Mouse (Mus musculus) lung, embryonic 14.5 days (tissue): ENCODE results near the gene Grin3a. TPM values are rescaled to one million over a fixed set of nuclear protein-coding genes. Genes with fewer than 3 reads are reported as not detected.
"Not testable (repeated sequence)": the region's sequence is repeated elsewhere in the genome, so short reads cannot be mapped to it uniquely, and the experiment has no call there.

Source experiments
- ATAC-seq: fragments of 200-750 bp; cut with Nextera tagmentation; 2 replicates; pipeline ENCODE4 v1.8.0; 2017; ENCODE audit warnings: mild to moderate bottlenecking, moderate TSS enrichment, moderate library complexity; ENCODE audit not compliant: insufficient read depth
- DNase-seq: peaks from one replicate; pipeline ENCODE4 v3.0.0-alpha.2; 2015
- H3K27ac ChIP-seq: fragments of 300-500 bp; sonication (generic); 2 replicates; pipeline ENCODE4 v1.5.1; 2014; ENCODE audit warnings: low read depth, mild to moderate bottlenecking, moderate library complexity
- H3K27me3 ChIP-seq: fragments of 300-500 bp; sonication (generic); 2 replicates; pipeline ENCODE4 v1.6.1; 2014; ENCODE audit warnings: low read length, control low read depth; ENCODE audit not compliant: insufficient read depth
- H3K36me3 ChIP-seq: fragments of 300-500 bp; sonication (generic); 2 replicates; pipeline ENCODE4 v1.6.1; 2014; ENCODE audit warnings: control low read depth; ENCODE audit not compliant: insufficient read depth
- H3K4me1 ChIP-seq: fragments of 300-500 bp; sonication (generic); 2 replicates; pipeline ENCODE4 v1.6.1; 2014; ENCODE audit warnings: antibody characterized with exemption, control low read depth; ENCODE audit not compliant: insufficient read depth
- H3K4me2 ChIP-seq: fragments of 300-500 bp; sonication (generic); 2 replicates; pipeline ENCODE4 v1.6.1; 2014; ENCODE audit warnings: mild to moderate bottlenecking
- H3K4me3 ChIP-seq: fragments of 300-500 bp; sonication (generic); 2 replicates; pipeline ENCODE4 v1.5.1; 2014; ENCODE audit warnings: low read depth, low read length
- H3K9ac ChIP-seq: fragments of 300-500 bp; sonication (generic); 2 replicates; pipeline ENCODE4 v1.6.1; 2014
- H3K9me3 ChIP-seq: fragments of 300-500 bp; sonication (generic); 2 replicates; pipeline ENCODE4 v1.6.1; 2016; ENCODE audit warnings: low read depth, low read length, control low read depth
- CTCF ChIP-seq: IDR thresholded peaks from 2 replicates; pipeline ENCODE4 v1.5.1; 2016; ENCODE audit warnings: antibody characterized with exemption, low read depth
- WGBS: fragments of 180-500 bp; shearing (Covaris S2); extraction: QIAGEN DNeasy Blood & Tissue Kit; methylation state at CpG from one replicate; pipeline ENCODE4 v1.1.7; 2014; 5-methylcytosine and 5-hydroxymethylcytosine counted together
- polyA plus RNA-seq: library from polyadenylated mRNA; unstranded; fragments of >200 nt; fragmentation: Nextera tagmentation; extraction: Ambion mirVana; gene quantifications from 2 replicates; pipeline ENCODE4 v1.2.1, GENCODE M21; 2014

Gene Grin3a
- polyA plus RNA-seq, 1 experiment from 2014 or later = 0.45 TPM

- 0 out of 2 replicates have a peak, but pooled peaks have one; percentile 2 for TF ChIP-seq CTCF
- Histone ChIP-seq H3K9ac (no peak overlapping the region), H3K36me3 (peaks cover 82% of the 10 kb centered on the region), H3K9me3 (no peaks in the 10 kb centered on the region), H3K4me2 (no peak overlapping the region), H3K27me3 (no peaks in the 10 kb centered on the region), H3K4me1 (no peaks in the 10 kb centered on the region), H3K27ac (no peak overlapping the region), H3K4me3 (no peak overlapping the region)
- ATAC-seq = no peak
- 56% methylated on average over 2 of the region's 2 CpGs for WGBS
- DNase-seq = no peak
Observed at GRCm38 (mm10) chr4:49639913-49640312, 205.6 kb downstream of the Grin3a start.

GRCm38 (mm10) chr4:49637821-49638220, 207.7 kb downstream of the Grin3a start:
- H3K27ac ChIP-seq = no peak overlapping the region
- no peak for TF ChIP-seq CTCF
- H3K4me2 ChIP-seq = no peak overlapping the region
- H3K27me3 ChIP-seq = no peaks in the 10 kb centered on the region
- H3K9ac ChIP-seq = no peak overlapping the region
- peaks cover 74% of the 10 kb centered on the region for H3K36me3 ChIP-seq
- ATAC-seq (no peak), DNase-seq (no peak)
- no peaks in the 10 kb centered on the region for H3K4me1 ChIP-seq
- H3K9me3 ChIP-seq = no peaks in the 10 kb centered on the region
- no peak overlapping the region for H3K4me3 ChIP-seq
- WGBS = 87% methylated on average over 11 of the region's 11 CpGs

GRCm38 (mm10) chr4:49632139-49632481, 213.4 kb downstream of the Grin3a start:
- Histone ChIP-seq H3K27ac (peak overlapping the region; percentile 94), H3K4me2 (peak overlapping the region; percentile 84), H3K9me3 (no peaks in the 10 kb centered on the region), H3K9ac (peak overlapping the region; percentile 92), H3K4me1 (no peaks in the 10 kb centered on the region), H3K27me3 (no peaks in the 10 kb centered on the region), H3K36me3 (peaks cover 31% of the 10 kb centered on the region), H3K4me3 (peak overlapping the region; percentile 79)
- no peak for TF ChIP-seq CTCF
- ATAC-seq (peak; percentile 77; the same call in 1 of the 2 replicates), DNase-seq (no peak)
- WGBS = under 1% methylated on average over 30 of the region's 30 CpGs

- peak; percentile 98 for DNase-seq
- Histone ChIP-seq H3K36me3 (peaks cover 25% of the 10 kb centered on the region), H3K9ac (peak within 1 kb of the TSS; percentile 92), H3K27me3 (no peaks in the 10 kb centered on the region), H3K4me2 (peak within 1 kb of the TSS; percentile 84), H3K27ac (peak within 1 kb of the TSS; percentile 94), H3K9me3 (no peaks in the 10 kb centered on the region), H3K4me3 (peak within 1 kb of the TSS; percentile 79), H3K4me1 (no peaks in the 10 kb centered on the region)
- peak; percentile 97 for ATAC-seq
- TF ChIP-seq CTCF = no peak
- 4% methylated on average over 37 of the region's 37 CpGs for WGBS
Observed at GRCm38 (mm10) chr4:49631319-49632138, 214.0 kb downstream of the Grin3a start, which contains the start of gene Rnf20. Gene Rnf20 (plus strand): TSS chr4:49632006.

- ATAC-seq (no peak), DNase-seq (no peak)
- Histone ChIP-seq H3K27me3 (no peaks in the 10 kb centered on the region), H3K36me3 (0 out of 2 replicates have a peak, but pooled peaks cover under 1% of the 10 kb centered on the region), H3K9ac (no peak overlapping the region), H3K4me3 (no peak overlapping the region), H3K4me2 (no peak overlapping the region), H3K4me1 (no peaks in the 10 kb centered on the region), H3K9me3 (no peaks in the 10 kb centered on the region), H3K27ac (no peak overlapping the region)
- no peak for TF ChIP-seq CTCF
- 79% methylated on average over 5 of the region's 5 CpGs for WGBS
Observed at GRCm38 (mm10) chr4:49628941-49629340, 216.6 kb downstream of the Grin3a start.

GRCm38 (mm10) chr4:49626973-49627372, 218.6 kb downstream of the Grin3a start:
- WGBS = 2% methylated on average over 3 of the region's 3 CpGs
- Histone ChIP-seq H3K36me3 (no peaks in the 10 kb centered on the region), H3K9me3 (no peaks in the 10 kb centered on the region), H3K9ac (no peak overlapping the region), H3K4me3 (no peak overlapping the region), H3K27me3 (no peaks in the 10 kb centered on the region), H3K27ac (no peak overlapping the region), H3K4me1 (no peaks in the 10 kb centered on the region), H3K4me2 (no peak overlapping the region)
- peak; percentile 93 for DNase-seq
- ATAC-seq = no peak
- TF ChIP-seq CTCF = peak; percentile 86

- H3K4me3 ChIP-seq, H3K9ac ChIP-seq, DNase-seq, H3K4me1 ChIP-seq, H3K27ac ChIP-seq, H3K4me2 ChIP-seq, H3K27me3 ChIP-seq, ATAC-seq, H3K36me3 ChIP-seq, H3K9me3 ChIP-seq: not testable (repeated sequence)
- 75% methylated on average over 4 of the region's 4 CpGs for WGBS
Observed at GRCm38 (mm10) chr4:49624969-49625368, 220.6 kb downstream of the Grin3a start.
